Mouse (Mus musculus): ENCODE measurements around the gene Hoxa5. TPM values are rescaled to one million over a fixed set of nuclear protein-coding genes. Genes with fewer than 3 reads are reported as not detected.

Hoxa5 gene
- polyA plus RNA-seq, 1 experiment from 2014 or later: 2.6 TPM

GRCm38 (mm10) chr6:52236806-52237205 lies 32.4 kb upstream of the Hoxa5 start:
- ATAC-seq (replicated peaks; ENCODE audit: insufficient number of reproducible peaks, low FRiP score, low TSS enrichment): no peak
- Histone ChIP-seq H3K27ac (ENCODE audit: low read depth, low read length) (no peak overlapping the region), H3K4me1 (ENCODE audit: control insufficient read depth, insufficient read depth, low read length) (0 out of 2 replicates have a peak, but pooled peaks cover 3% of the 10 kb centered on the region), H3K9ac (ENCODE audit: low read depth, low read length) (no peak overlapping the region), H3K4me2 (no peak overlapping the region), H3K36me3 (ENCODE audit: control insufficient read depth, insufficient read depth, low read length) (no peaks in the 10 kb centered on the region), H3K27me3 (ENCODE audit: control insufficient read depth, insufficient read depth, low read length) (peaks cover 92% of the 10 kb centered on the region), H3K4me3 (ENCODE audit: low read depth, low read length) (no peak overlapping the region), H3K9me3 (replicated peaks; ENCODE audit: control insufficient read depth, low read length) (no peaks in the 10 kb centered on the region)
- WGBS (ENCODE audit: insufficient replicate concordance): 6% methylated on average over 3 of the region's 3 CpGs

DNA sequence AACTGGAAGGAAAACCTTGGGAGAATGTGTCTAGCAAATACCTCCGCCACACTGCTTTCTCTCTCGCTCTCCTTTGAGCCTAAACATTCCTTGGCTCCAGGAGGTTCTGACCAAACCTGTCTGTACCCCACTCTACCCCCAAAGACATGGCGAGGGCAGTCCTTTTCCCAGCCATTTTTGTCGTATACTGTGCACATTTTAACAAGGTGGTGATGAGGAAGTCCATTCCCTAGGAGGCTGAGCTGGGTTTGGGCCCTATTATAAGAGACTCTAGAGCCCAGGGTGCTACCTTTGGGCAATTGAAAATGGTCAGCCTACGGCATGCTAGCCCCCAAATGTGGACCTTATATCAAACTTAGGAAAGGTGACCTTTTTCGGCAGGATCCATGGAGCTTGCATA lies 31.5 kb upstream of the Hoxa5 start:
- WGBS (ENCODE audit: insufficient replicate concordance): 22% methylated on average over 6 of the region's 6 CpGs
- Histone ChIP-seq H3K36me3 (ENCODE audit: control insufficient read depth, insufficient read depth, low read length) (no peaks in the 10 kb centered on the region), H3K27me3 (ENCODE audit: control insufficient read depth, insufficient read depth, low read length) (peaks cover 90% of the 10 kb centered on the region), H3K4me2 (no peak overlapping the region), H3K4me1 (ENCODE audit: control insufficient read depth, insufficient read depth, low read length) (0 out of 2 replicates have a peak, but pooled peaks cover 3% of the 10 kb centered on the region), H3K9ac (ENCODE audit: low read depth, low read length) (no peak overlapping the region), H3K27ac (ENCODE audit: low read depth, low read length) (no peak overlapping the region), H3K4me3 (ENCODE audit: low read depth, low read length) (no peak overlapping the region), H3K9me3 (replicated peaks; ENCODE audit: control insufficient read depth, low read length) (no peaks in the 10 kb centered on the region)
- no peak for ATAC-seq (replicated peaks; ENCODE audit: insufficient number of reproducible peaks, low FRiP score, low TSS enrichment)

DNA sequence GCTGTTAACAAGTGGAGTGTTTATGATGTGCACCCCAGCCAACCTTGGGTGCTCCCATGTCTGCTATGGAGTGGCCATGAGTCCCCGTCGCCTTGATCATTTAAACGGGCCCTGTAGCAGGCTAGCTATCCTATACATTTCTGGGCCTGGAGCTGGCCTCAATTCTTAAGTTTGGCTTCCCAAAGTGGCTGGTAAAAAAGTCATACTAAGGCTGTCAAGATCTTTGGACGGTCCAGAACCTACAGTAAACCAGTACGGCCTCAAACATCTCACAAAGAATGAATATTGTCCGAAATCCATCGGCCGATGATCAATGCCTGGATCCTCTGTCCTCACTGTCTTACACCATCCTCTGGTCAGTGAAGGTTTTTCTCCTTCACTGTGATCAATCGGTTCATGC lies 30.9 kb upstream of the Hoxa5 start:
- Histone ChIP-seq H3K36me3 (ENCODE audit: control insufficient read depth, insufficient read depth, low read length) (no peaks in the 10 kb centered on the region), H3K4me3 (ENCODE audit: low read depth, low read length) (no peak overlapping the region), H3K9ac (ENCODE audit: low read depth, low read length) (no peak overlapping the region), H3K27ac (ENCODE audit: low read depth, low read length) (no peak overlapping the region), H3K9me3 (replicated peaks; ENCODE audit: control insufficient read depth, low read length) (no peaks in the 10 kb centered on the region), H3K4me2 (no peak overlapping the region), H3K4me1 (ENCODE audit: control insufficient read depth, insufficient read depth, low read length) (0 out of 2 replicates have a peak, but pooled peaks cover 3% of the 10 kb centered on the region), H3K27me3 (ENCODE audit: control insufficient read depth, insufficient read depth, low read length) (peaks cover 91% of the 10 kb centered on the region)
- WGBS (ENCODE audit: insufficient replicate concordance): 32% methylated on average over 9 of the region's 9 CpGs
- ATAC-seq (replicated peaks; ENCODE audit: insufficient number of reproducible peaks, low FRiP score, low TSS enrichment): no peak

DNA sequence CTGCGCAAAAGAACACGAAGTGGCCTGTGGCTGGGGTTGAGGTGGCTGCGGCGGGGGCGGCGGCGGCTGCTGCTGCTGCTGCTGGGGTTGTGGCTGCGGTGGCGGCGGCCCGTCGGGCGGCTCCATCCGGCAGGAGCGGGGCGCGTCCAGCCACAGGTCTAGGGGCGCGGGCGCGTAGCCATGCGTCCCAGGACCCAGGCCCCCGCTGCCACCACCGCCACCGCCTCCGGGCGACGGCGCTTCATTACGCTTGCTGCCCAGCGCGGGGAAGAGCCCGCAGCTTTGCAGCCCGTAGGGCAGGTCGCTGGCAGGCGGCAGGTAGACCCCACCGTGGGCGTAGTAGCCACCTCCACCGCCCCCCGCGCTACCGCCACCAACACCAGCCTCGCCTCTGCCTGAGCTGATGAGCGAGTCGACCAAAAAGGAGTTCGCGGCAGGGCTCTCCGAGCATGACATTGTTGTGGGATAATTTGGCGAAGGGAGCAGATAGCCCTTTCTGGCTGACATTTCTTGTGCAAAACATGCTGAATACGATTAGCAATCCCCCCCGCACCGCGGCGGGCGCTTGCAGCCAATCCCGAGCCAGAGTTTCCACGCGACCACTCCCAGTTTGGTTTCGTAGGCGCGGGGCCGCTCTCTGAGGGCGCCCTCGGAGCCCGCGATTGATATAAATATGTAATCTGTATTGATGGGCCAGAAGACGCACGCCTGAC lies 30.2 kb upstream of the Hoxa5 start:
- Histone ChIP-seq H3K4me2 (peak overlapping the region; percentile 31; the same call in 1 of the 2 replicates), H3K9ac (ENCODE audit: low read depth, low read length) (no peak overlapping the region), H3K27me3 (ENCODE audit: control insufficient read depth, insufficient read depth, low read length) (peaks cover 91% of the 10 kb centered on the region), H3K27ac (ENCODE audit: low read depth, low read length) (no peak overlapping the region), H3K4me1 (ENCODE audit: control insufficient read depth, insufficient read depth, low read length) (0 out of 2 replicates have a peak, but pooled peaks cover 3% of the 10 kb centered on the region), H3K4me3 (ENCODE audit: low read depth, low read length) (peak overlapping the region; percentile 10; the same call in 1 of the 2 replicates), H3K36me3 (ENCODE audit: control insufficient read depth, insufficient read depth, low read length) (no peaks in the 10 kb centered on the region), H3K9me3 (replicated peaks; ENCODE audit: control insufficient read depth, low read length) (no peaks in the 10 kb centered on the region)
- 2% methylated on average over 63 of the region's 68 CpGs for WGBS (ENCODE audit: insufficient replicate concordance)
- ATAC-seq (replicated peaks; ENCODE audit: insufficient number of reproducible peaks, low FRiP score, low TSS enrichment): no peak

GRCm38 (mm10) chr6:52233546-52234427 lies 29.4 kb upstream of the Hoxa5 start:
- peak overlapping the region; percentile 31 for H3K4me2 ChIP-seq
- no peak for ATAC-seq (replicated peaks; ENCODE audit: insufficient number of reproducible peaks, low FRiP score, low TSS enrichment)
- H3K36me3 ChIP-seq (ENCODE audit: control insufficient read depth, insufficient read depth, low read length): no peaks in the 10 kb centered on the region
- no peak overlapping the region for H3K27ac ChIP-seq (ENCODE audit: low read depth, low read length)
- WGBS (ENCODE audit: insufficient replicate concordance): under 1% methylated on average over 64 of the region's 70 CpGs
- no peak overlapping the region for H3K9ac ChIP-seq (ENCODE audit: low read depth, low read length)
- no peaks in the 10 kb centered on the region for H3K9me3 ChIP-seq (replicated peaks; ENCODE audit: control insufficient read depth, low read length)
- peak overlapping the region; percentile 10; the same call in 1 of the 2 replicates for H3K4me3 ChIP-seq (ENCODE audit: low read depth, low read length)
- H3K27me3 ChIP-seq (ENCODE audit: control insufficient read depth, insufficient read depth, low read length): peaks cover 93% of the 10 kb centered on the region
- H3K4me1 ChIP-seq (ENCODE audit: control insufficient read depth, insufficient read depth, low read length): 0 out of 2 replicates have a peak, but pooled peaks cover 3% of the 10 kb centered on the region

GRCm38 (mm10) chr6:52232984-52233545 lies 28.7 kb upstream of the Hoxa5 start:
- 2% methylated on average over 23 of the region's 23 CpGs for WGBS (ENCODE audit: insufficient replicate concordance)
- Histone ChIP-seq H3K4me2 (no peak overlapping the region), H3K4me1 (ENCODE audit: control insufficient read depth, insufficient read depth, low read length) (0 out of 2 replicates have a peak, but pooled peaks cover 3% of the 10 kb centered on the region), H3K9me3 (replicated peaks; ENCODE audit: control insufficient read depth, low read length) (no peaks in the 10 kb centered on the region), H3K27ac (ENCODE audit: low read depth, low read length) (no peak overlapping the region), H3K9ac (ENCODE audit: low read depth, low read length) (no peak overlapping the region), H3K27me3 (ENCODE audit: control insufficient read depth, insufficient read depth, low read length) (peaks cover 96% of the 10 kb centered on the region), H3K4me3 (ENCODE audit: low read depth, low read length) (no peak overlapping the region), H3K36me3 (ENCODE audit: control insufficient read depth, insufficient read depth, low read length) (no peaks in the 10 kb centered on the region)
- ATAC-seq (replicated peaks; ENCODE audit: insufficient number of reproducible peaks, low FRiP score, low TSS enrichment): no peak

- H3K9ac ChIP-seq (ENCODE audit: low read depth, low read length): no peak overlapping the region
- H3K4me2 ChIP-seq: no peak overlapping the region
These were observed 28.2 kb upstream of the Hoxa5 start for GRCm38 (mm10) chr6:52232568-52232965.

GRCm38 (mm10) chr6:52231885-52232567 lies 27.6 kb upstream of the Hoxa5 start:
- Histone ChIP-seq H3K4me3 (ENCODE audit: low read depth, low read length) (no peak overlapping the region), H3K36me3 (ENCODE audit: control insufficient read depth, insufficient read depth, low read length) (no peaks in the 10 kb centered on the region), H3K27me3 (ENCODE audit: control insufficient read depth, insufficient read depth, low read length) (peaks cover 95% of the 10 kb centered on the region), H3K4me2 (no peak overlapping the region), H3K4me1 (ENCODE audit: control insufficient read depth, insufficient read depth, low read length) (0 out of 2 replicates have a peak, but pooled peaks cover 3% of the 10 kb centered on the region), H3K9ac (ENCODE audit: low read depth, low read length) (no peak overlapping the region), H3K27ac (ENCODE audit: low read depth, low read length) (no peak overlapping the region), H3K9me3 (replicated peaks; ENCODE audit: control insufficient read depth, low read length) (no peaks in the 10 kb centered on the region)
- 1% methylated on average over 18 of the region's 18 CpGs for WGBS (ENCODE audit: insufficient replicate concordance)
- no peak for ATAC-seq (replicated peaks; ENCODE audit: insufficient number of reproducible peaks, low FRiP score, low TSS enrichment)

More at GRCm38 (mm10) chr6:52232568-52232965, 28.2 kb upstream of the Hoxa5 start:
- H3K27me3 ChIP-seq (ENCODE audit: control insufficient read depth, insufficient read depth, low read length): peaks cover 95% of the 10 kb centered on the region
- H3K36me3 ChIP-seq (ENCODE audit: control insufficient read depth, insufficient read depth, low read length): no peaks in the 10 kb centered on the region
- 1% methylated on average over 18 of the region's 18 CpGs for WGBS (ENCODE audit: insufficient replicate concordance)
- no peak overlapping the region for H3K4me3 ChIP-seq (ENCODE audit: low read depth, low read length)
- no peak for ATAC-seq (replicated peaks; ENCODE audit: insufficient number of reproducible peaks, low FRiP score, low TSS enrichment)
- H3K9me3 ChIP-seq (replicated peaks; ENCODE audit: control insufficient read depth, low read length): no peaks in the 10 kb centered on the region
- H3K4me1 ChIP-seq (ENCODE audit: control insufficient read depth, insufficient read depth, low read length): 0 out of 2 replicates have a peak, but pooled peaks cover 3% of the 10 kb centered on the region
- no peak overlapping the region for H3K27ac ChIP-seq (ENCODE audit: low read depth, low read length)
